Mouse (Mus musculus) forebrain, embryonic 13.5 days (tissue): Measurements from ENCODE around the gene Gm8108. TPM values are rescaled to one million over a fixed set of nuclear protein-coding genes. Genes with fewer than 3 reads are reported as not detected.
"Not testable (repeated sequence)": the region's sequence is repeated elsewhere in the genome, so short reads cannot be mapped to it uniquely, and the experiment has no call there.

Source experiments
- ATAC-seq: fragments of 200-750 bp; cut with Nextera tagmentation; 2 replicates; pipeline ENCODE4 v1.8.0; 2017
- H3K27ac ChIP-seq: fragments of 300-500 bp; sonication (generic); 2 replicates; pipeline ENCODE4 v1.5.1; 2015; ENCODE audit warnings: inconsistent platforms, mild to moderate bottlenecking, moderate library complexity
- H3K27me3 ChIP-seq: fragments of 300-500 bp; sonication (generic); 2 replicates; pipeline ENCODE4 v1.6.1; 2015; ENCODE audit warnings: mild to moderate bottlenecking, inconsistent platforms
- H3K36me3 ChIP-seq: fragments of 300-500 bp; sonication (generic); 2 replicates; pipeline ENCODE4 v1.6.1; 2015; ENCODE audit warnings: mild to moderate bottlenecking, inconsistent platforms; ENCODE audit not compliant: poor library complexity, severe bottlenecking
- H3K4me1 ChIP-seq: fragments of 300-500 bp; sonication (generic); 2 replicates; pipeline ENCODE4 v1.6.1; 2015; ENCODE audit warnings: inconsistent platforms
- H3K4me2 ChIP-seq: fragments of 300-500 bp; sonication (generic); 2 replicates; pipeline ENCODE4 v1.6.1; 2015; ENCODE audit warnings: inconsistent platforms, mild to moderate bottlenecking, moderate library complexity
- H3K4me3 ChIP-seq: fragments of 300-500 bp; sonication (generic); 2 replicates; pipeline ENCODE4 v1.5.1; 2015; ENCODE audit warnings: mild to moderate bottlenecking, inconsistent platforms
- H3K9ac ChIP-seq: fragments of 300-500 bp; sonication (generic); 2 replicates; pipeline ENCODE4 v1.6.1; 2015; ENCODE audit warnings: mild to moderate bottlenecking, inconsistent platforms
- H3K9me3 ChIP-seq: fragments of 300-500 bp; sonication (generic); replicated peaks from 2 replicates; pipeline ENCODE4 v1.6.1; 2016; ENCODE audit warnings: inconsistent platforms
- WGBS: fragments of 180-500 bp; shearing (Covaris S2); methylation state at CpG from one replicate; pipeline ENCODE4 v1.1.7; 2015; 5-methylcytosine and 5-hydroxymethylcytosine counted together
- polyA plus RNA-seq: library from polyadenylated mRNA; unstranded; fragments of >200 nt; fragmentation: Nextera tagmentation; extraction: Ambion mirVana; gene quantifications from 2 replicates; pipeline ENCODE4 v1.2.1, GENCODE M21; 2015

The Gm8108 gene
- 0.28 and 2.5 TPM in 2 replicates for polyA plus RNA-seq

- not testable (repeated sequence) for H3K9me3 ChIP-seq, H3K36me3 ChIP-seq, ATAC-seq, H3K4me1 ChIP-seq, H3K27me3 ChIP-seq, H3K27ac ChIP-seq
- 4% methylated on average over 27 of the region's 37 CpGs for WGBS
- H3K4me2 ChIP-seq: peak within 1 kb of the TSS; percentile 63
- H3K4me3 ChIP-seq: peak within 1 kb of the TSS; percentile 43
- peak within 1 kb of the TSS; percentile 57 for H3K9ac ChIP-seq
These were observed at the start of gene Gm8108 for GRCm38 (mm10) chr14:4110426-4110825. TSS of gene Gm8108 (plus strand) at chr14:4110526.

- not testable (repeated sequence) for H3K27ac ChIP-seq, H3K27me3 ChIP-seq, H3K4me3 ChIP-seq, H3K4me2 ChIP-seq, ATAC-seq, H3K9ac ChIP-seq, H3K9me3 ChIP-seq, H3K36me3 ChIP-seq, H3K4me1 ChIP-seq
- WGBS: 68% methylated on average over 3 of the region's 3 CpGs
These were observed 26.5 kb upstream of the Gm8108 start, which contains the start of gene Gm3115 for GRCm38 (mm10) chr14:4083820-4084219. TSS of gene Gm3115 (plus strand) at chr14:4084120.

- not testable (repeated sequence) for H3K4me2 ChIP-seq, H3K9ac ChIP-seq, H3K4me1 ChIP-seq, H3K27me3 ChIP-seq, H3K4me3 ChIP-seq, H3K36me3 ChIP-seq, ATAC-seq, H3K9me3 ChIP-seq, H3K27ac ChIP-seq
- 91% methylated on average over 4 of the region's 4 CpGs for WGBS
These were observed 31.3 kb downstream of the Gm8108 start for GRCm38 (mm10) chr14:4141646-4142045.

GRCm38 (mm10) chr14:4164730-4165129 is 54.4 kb downstream of the Gm8108 start, which contains the start of gene Gm3127:
TSS of gene Gm3127 (plus strand) at chr14:4165030.
- ATAC-seq: not testable (repeated sequence)
- WGBS: 71% methylated on average over 1 of the region's 2 CpGs

GRCm38 (mm10) chr14:4182030-4182429 is 71.7 kb downstream of the Gm8108 start:
- not testable (repeated sequence) for H3K27ac ChIP-seq, H3K27me3 ChIP-seq, H3K36me3 ChIP-seq, H3K9me3 ChIP-seq, H3K4me1 ChIP-seq, ATAC-seq
- Histone ChIP-seq H3K4me2 (peak overlapping the region; percentile 66), H3K9ac (peak overlapping the region; percentile 57), H3K4me3 (peak overlapping the region; percentile 41)
- 7% methylated on average over 7 of the region's 14 CpGs for WGBS

More at GRCm38 (mm10) chr14:4164730-4165129, 54.4 kb downstream of the Gm8108 start, which contains the start of gene Gm3127:
- H3K4me2 ChIP-seq, H3K4me3 ChIP-seq, H3K9ac ChIP-seq, H3K27me3 ChIP-seq, H3K27ac ChIP-seq, H3K9me3 ChIP-seq, H3K36me3 ChIP-seq, H3K4me1 ChIP-seq: not testable (repeated sequence)

Other genes starting within 250 kb of the Gm8108 start
- gene Gm2916, start 226.4 kb upstream of the Gm8108 start, polyA plus RNA-seq: not detected in 2 replicates
- not detected in 2 replicates for gene Gm3029, start 178.8 kb upstream of the Gm8108 start, polyA plus RNA-seq
- gene Gm3095, start 147.0 kb upstream of the Gm8108 start, polyA plus RNA-seq: 0.49 and 0.53 TPM in 2 replicates
- gene Gm3099, start 112.1 kb upstream of the Gm8108 start, polyA plus RNA-seq: not detected in 2 replicates
- 0.90 and 1.5 TPM in 2 replicates for gene Gm5796, start 86.6 kb upstream of the Gm8108 start, polyA plus RNA-seq
- gene Gm3115, start 26.4 kb upstream of the Gm8108 start, polyA plus RNA-seq: not detected in 2 replicates
- gene Gm3127, start 54.5 kb downstream of the Gm8108 start, polyA plus RNA-seq: not detected in 2 replicates
- gene Gm2974, start 72.0 kb downstream of the Gm8108 start, polyA plus RNA-seq: 2.4 and 3.9 TPM in 2 replicates
- gene Gm3138, start 139.1 kb downstream of the Gm8108 start, polyA plus RNA-seq: not detected in 2 replicates
- gene Gm3149, start 206.8 kb downstream of the Gm8108 start, polyA plus RNA-seq: not detected in 2 replicates
- gene 2610042L04Rik, start 224.2 kb downstream of the Gm8108 start, polyA plus RNA-seq: 2.2 and 3.5 TPM in 2 replicates